Mouse (Mus musculus): ENCODE measurements around the gene Zfp202.

Zfp202 gene

DNA sequence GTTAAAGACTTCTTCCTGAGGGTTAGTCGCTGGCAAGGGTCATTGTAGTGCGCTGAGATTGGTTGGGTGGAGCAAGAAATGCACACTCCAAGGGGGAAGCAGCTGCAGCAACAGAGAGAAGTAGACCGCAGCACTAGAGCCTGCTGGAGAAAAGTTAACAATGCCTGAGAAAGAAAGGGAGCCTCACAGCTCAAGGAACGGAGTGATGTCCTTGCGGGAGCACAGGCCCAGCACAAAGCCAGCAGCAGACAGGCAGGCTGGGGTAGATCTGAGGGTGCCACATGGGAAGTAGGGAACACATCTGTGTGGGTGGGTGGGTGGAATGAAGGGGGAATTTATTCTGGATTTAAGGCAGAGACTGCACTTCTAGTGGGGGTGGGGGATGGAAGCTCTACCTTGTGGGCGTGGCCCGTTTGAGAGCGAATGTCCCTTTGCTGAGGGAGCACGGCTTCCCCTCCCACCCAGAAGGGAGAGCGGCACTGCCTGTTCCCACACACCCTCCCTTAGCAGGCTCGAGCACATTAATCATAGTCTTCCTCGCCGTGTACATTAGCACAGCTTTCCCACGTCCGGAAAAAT lies 49.2 kb downstream of the Zfp202 start:
- peak; percentile 77 for DNase-seq

DNA sequence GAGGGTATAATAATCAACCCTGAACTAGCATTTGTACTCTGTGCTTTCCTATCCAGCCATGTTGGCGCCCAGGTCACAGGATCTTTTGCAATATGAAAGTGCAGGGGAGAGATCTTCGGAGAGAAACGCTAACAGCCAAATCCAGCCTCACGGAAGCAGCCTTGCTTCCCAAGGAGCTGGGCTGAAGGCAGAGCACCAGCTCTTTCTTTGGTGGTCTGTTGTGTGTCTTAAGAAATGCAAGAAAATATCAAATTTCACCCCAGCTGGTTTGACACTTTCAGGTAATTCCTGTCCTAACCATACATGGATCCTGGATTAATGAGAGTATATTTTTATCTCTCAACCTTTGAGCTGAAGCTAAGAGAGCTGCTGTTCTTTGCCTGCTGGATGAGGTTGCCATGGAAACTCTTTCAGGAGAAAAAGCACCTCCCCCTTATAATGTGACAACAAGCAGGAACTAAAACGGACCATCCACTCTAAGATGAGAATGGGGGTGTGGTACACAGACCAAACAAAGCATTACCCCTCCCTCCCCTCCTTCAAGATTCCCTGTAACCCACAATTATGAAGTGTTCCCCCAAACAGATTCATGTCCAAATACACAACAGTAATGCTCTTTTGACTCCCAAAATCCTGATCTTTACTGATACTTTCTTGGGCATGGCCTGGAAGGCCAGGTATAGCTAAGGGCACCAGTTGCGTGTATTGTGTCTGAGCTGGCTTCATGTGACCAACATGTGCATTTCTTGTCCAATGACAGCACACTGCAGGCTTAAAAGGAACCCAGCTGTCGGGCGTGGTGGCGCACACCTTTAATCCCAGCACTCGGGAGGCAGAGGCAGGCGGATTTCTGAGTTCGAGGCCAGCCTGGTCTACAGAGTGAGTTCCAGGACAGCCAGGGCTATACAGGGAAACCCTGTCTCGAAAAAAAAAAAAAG lies 50.1 kb downstream of the Zfp202 start:
- DNase-seq = peak; percentile 70

DNA sequence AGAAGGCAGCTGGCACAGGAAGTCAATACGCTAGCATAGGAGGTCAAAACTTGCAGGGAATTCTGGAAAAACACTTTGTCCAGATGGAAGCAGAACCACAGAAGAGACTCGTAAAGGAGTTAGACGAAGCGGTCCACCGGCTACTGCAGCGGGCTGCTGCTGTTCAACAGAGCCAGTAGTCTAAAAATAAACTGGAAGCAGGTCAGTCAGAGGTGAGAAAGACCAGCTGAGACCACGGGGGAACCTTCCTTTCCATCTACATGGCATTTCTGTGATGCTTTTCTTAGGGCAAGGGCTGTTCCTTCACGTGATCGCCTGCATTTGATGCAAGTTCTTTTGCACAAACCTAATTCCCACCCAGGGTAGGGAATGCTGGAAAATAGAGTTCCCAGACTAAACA lies 53.4 kb downstream of the Zfp202 start:
- no peak for DNase-seq

DNA sequence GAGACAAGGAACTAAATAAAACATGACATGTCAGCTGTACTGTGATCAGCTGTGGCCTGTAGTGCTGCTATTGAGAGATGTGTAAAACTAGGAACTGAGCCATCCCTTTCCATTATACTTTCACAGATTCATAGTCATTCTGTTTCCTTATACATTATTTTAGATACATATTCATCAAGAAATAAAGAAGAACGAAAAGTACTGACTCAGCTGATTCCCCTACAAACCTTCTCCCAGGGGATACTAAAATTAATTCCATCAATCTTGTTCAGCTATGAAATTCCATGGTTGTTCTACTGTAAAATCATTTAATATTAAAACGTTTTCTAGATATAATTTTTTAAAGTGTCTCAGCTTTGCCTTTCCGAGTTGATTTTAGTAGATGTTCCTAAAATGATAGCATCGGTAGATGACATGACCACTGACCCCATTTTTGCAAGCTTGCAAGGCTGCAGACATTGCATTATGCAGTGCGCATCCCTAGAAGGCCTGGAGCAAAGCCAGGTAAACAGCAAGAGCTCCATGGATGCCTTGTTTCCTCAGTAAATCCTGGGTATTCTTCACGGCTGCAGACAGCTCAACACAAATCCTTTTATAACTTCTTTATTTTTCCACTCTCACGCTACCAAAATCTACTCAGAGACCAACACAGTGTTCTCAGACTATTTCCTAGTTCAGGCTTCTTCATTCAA lies 54.0 kb downstream of the Zfp202 start:
- no peak for DNase-seq

DNA sequence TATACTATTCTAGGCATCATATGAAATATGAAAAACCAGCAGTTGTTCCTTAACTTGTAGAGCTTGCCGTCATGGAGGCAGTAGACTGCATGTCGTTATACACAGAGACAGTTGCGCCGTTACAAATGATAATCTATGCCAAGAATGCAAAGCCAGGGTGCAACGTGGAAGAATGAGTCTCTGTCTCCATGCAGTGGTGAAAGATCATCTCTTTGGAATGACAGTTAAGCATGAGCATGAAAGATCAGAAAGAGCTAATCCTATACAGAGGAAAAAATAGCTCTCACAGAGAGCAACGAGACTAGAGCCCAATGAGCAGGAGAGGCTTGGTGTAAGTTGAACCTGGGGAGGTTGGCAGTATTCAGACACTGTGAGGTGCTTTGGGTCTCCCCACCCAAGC lies 54.6 kb downstream of the Zfp202 start:
- no peak for DNase-seq

DNA sequence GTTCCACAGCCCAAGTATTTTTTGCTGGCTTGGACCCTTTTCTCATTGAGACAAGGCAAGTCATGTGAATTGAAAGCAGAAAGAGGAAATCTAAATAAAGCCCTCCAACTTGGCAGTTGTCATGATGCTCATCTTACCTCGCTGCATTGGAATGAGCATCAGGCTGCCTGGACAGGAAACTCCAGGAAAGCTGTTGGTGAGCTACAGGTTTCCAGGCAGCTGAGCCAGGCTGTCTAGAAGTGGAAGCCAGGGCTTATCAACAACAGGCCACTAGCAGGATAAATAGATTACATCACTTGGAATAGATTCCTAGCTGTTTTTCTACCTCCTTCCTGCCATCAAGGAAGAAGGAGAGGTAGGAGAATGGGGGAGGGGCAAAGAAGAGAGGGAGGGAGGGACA lies 57.0 kb downstream of the Zfp202 start:
- DNase-seq = no peak

DNA sequence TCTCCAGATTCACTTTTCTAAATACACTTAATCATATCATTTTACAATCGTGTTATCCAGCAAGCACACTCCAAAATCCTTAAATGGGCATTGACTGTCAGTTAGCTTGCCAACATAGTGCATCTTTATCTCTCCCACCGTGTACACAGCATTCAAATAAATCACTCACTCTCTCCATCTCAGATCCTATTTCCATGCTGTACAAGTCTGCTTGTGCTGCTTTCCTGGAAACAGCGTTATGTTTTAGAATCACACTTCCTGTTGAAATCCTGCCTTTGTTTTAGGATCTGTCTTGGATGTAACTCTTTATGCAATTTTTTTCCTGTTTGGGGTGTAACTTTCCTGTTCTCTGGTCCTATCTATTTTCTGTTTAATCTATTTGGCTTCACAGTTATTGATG lies 60.3 kb downstream of the Zfp202 start:
- no peak for DNase-seq

Measured in right cerebral cortex, adult 18-20 months (tissue).